Mouse (Mus musculus): ENCODE measurements around the gene Hcst.

GRCm38 (mm10) chr7:30373501-30373962, 46.1 kb downstream of the Hcst start:
- TF ChIP-seq POLR2A (IDR thresholded peaks at IDR 0.05; ENCODE audit: insufficient read depth, low read depth, low read length) (peak; percentile 83), CTCF (IDR thresholded peaks at IDR 0.05; ENCODE audit: insufficient read depth, low read depth, low read length) (peak; percentile 85)
